Mouse (Mus musculus): ENCODE data around the gene Zfp618.

- TF ChIP-seq CTCF (IDR thresholded peaks at IDR 0.05 in 2 of 3, conservative IDR thresholded peaks at IDR 0.05 in 1 of 3; ENCODE audit: control insufficient read depth in 1 of 3, insufficient read depth in 1 of 3, low read depth in 2 of 3, low read length in 3 of 3, poor library complexity in 1 of 3, severe bottlenecking in 1 of 3) (no peak), POLR2A (IDR thresholded peaks at IDR 0.05; ENCODE audit: control insufficient read depth in 1 of 2, insufficient read depth in 1 of 2, low read depth in 1 of 2, low read length in 2 of 2, poor library complexity in 1 of 2) (no peak), GATA1 (IDR thresholded peaks at IDR 0.05; ENCODE audit: low read depth, low read length) (no peak), SIN3A (IDR thresholded peaks at IDR 0.05; ENCODE audit: low read length) (no peak), MAFK (IDR thresholded peaks at IDR 0.05; ENCODE audit: borderline replicate concordance, low read depth, low read length) (no peak), ZC3H11A (IDR thresholded peaks at IDR 0.05; ENCODE audit: low read depth, low read length) (no peak), POLR2AphosphoS5 (IDR thresholded peaks at IDR 0.05; ENCODE audit: borderline replicate concordance, low read depth, low read length) (no peak)
Observed at GRCm38 (mm10) chr4:63165636-63166035, 200.3 kb downstream of the Zfp618 start.

All from MEL (cell line).